Mouse (Mus musculus) intestine, postnatal 0 days (tissue): ENCODE results near the gene Acp5. TPM values are rescaled to one million over a fixed set of nuclear protein-coding genes. Genes with fewer than 3 reads are reported as not detected.

Source experiments
- ATAC-seq: fragments of 200-750 bp; cut with Nextera tagmentation; 2 replicates; pipeline ENCODE4 v1.8.0; 2017; ENCODE audit warnings: mild to moderate bottlenecking, moderate TSS enrichment, moderate library complexity
- H3K27ac ChIP-seq: fragments of 300-500 bp; sonication (generic); 2 replicates; pipeline ENCODE4 v1.5.1; 2014; ENCODE audit warnings: mild to moderate bottlenecking, low read depth, low read length, moderate library complexity
- H3K27me3 ChIP-seq: fragments of 300-500 bp; sonication (generic); replicated peaks from 2 replicates; pipeline ENCODE4 v1.6.1; 2014; ENCODE audit warnings: low read length, mixed read lengths; ENCODE audit not compliant: control insufficient read depth, insufficient read depth
- H3K36me3 ChIP-seq: fragments of 300-500 bp; sonication (generic); 2 replicates; pipeline ENCODE4 v1.6.1; 2014; ENCODE audit warnings: mild to moderate bottlenecking, moderate library complexity; ENCODE audit not compliant: control insufficient read depth, insufficient read depth
- H3K4me1 ChIP-seq: fragments of 300-500 bp; sonication (generic); replicated peaks from 2 replicates; pipeline ENCODE4 v1.6.1; 2014; ENCODE audit warnings: antibody characterized with exemption, low read length, mixed read lengths; ENCODE audit not compliant: control insufficient read depth, insufficient read depth
- H3K4me2 ChIP-seq: fragments of 300-500 bp; sonication (generic); replicated peaks from 2 replicates; pipeline ENCODE4 v1.6.1; 2014; ENCODE audit warnings: low read depth, mild to moderate bottlenecking, moderate library complexity
- H3K4me3 ChIP-seq: fragments of 300-500 bp; sonication (generic); 2 replicates; pipeline ENCODE4 v1.5.1; 2014; ENCODE audit warnings: low read depth, low read length
- H3K9ac ChIP-seq: fragments of 300-500 bp; sonication (generic); 2 replicates; pipeline ENCODE4 v1.6.1; 2014; ENCODE audit warnings: mild to moderate bottlenecking, low read depth, low read length
- H3K9me3 ChIP-seq: fragments of 300-500 bp; sonication (generic); 2 replicates; pipeline ENCODE4 v1.6.1; 2016; ENCODE audit warnings: mixed run types; ENCODE audit not compliant: control insufficient read depth
- CTCF ChIP-seq: sonication (generic); IDR thresholded peaks from 2 replicates; pipeline ENCODE4 v1.5.1; 2016; ENCODE audit warnings: low read depth, mild to moderate bottlenecking, control low read depth, antibody characterized with exemption, moderate library complexity
- WGBS: fragments of 180-500 bp; shearing (Covaris S2); extraction: QIAGEN DNeasy Blood & Tissue Kit; methylation state at CpG from one replicate; pipeline ENCODE4 v1.1.7; 2014; 5-methylcytosine and 5-hydroxymethylcytosine counted together
- polyA plus RNA-seq: library from polyadenylated mRNA; unstranded; fragments of >200 nt; fragmentation: Nextera tagmentation; extraction: Ambion mirVana; gene quantifications from 2 replicates; pipeline ENCODE4 v1.2.1, GENCODE M21; 2015

Acp5 gene
- polyA plus RNA-seq, 1 experiment from 2014 or later = 178 TPM

- peak overlapping the region; percentile 27; the same call in 1 of the 2 replicates for H3K9ac ChIP-seq
- no peaks in the 10 kb centered on the region for H3K4me1 ChIP-seq
- H3K4me2 ChIP-seq = peak overlapping the region; percentile 64
- no peaks in the 10 kb centered on the region for H3K36me3 ChIP-seq
- WGBS = 1% methylated on average over 24 of the region's 24 CpGs
- no peak overlapping the region for H3K27ac ChIP-seq
- H3K27me3 ChIP-seq = peaks cover 23% of the 10 kb centered on the region
- no peaks in the 10 kb centered on the region for H3K9me3 ChIP-seq
- peak; percentile 65 for ATAC-seq
- peak overlapping the region; percentile 26 for H3K4me3 ChIP-seq
- peak; percentile 86 for TF ChIP-seq CTCF
Observed at GRCm38 (mm10) chr9:22095854-22096307, 39.6 kb downstream of the Acp5 start.

GRCm38 (mm10) chr9:22092746-22093145 is 42.8 kb downstream of the Acp5 start:
- Histone ChIP-seq H3K36me3 (no peaks in the 10 kb centered on the region), H3K4me2 (no peak overlapping the region), H3K9me3 (no peaks in the 10 kb centered on the region), H3K4me1 (no peaks in the 10 kb centered on the region), H3K27me3 (0 out of 2 replicates have a peak, but pooled peaks cover 3% of the 10 kb centered on the region), H3K4me3 (no peak overlapping the region), H3K27ac (no peak overlapping the region), H3K9ac (no peak overlapping the region)
- TF ChIP-seq CTCF = no peak
- whole genome bisulfite sequencing = 79% methylated on average over 6 of the region's 6 CpGs
- ATAC-seq = no peak

DNA sequence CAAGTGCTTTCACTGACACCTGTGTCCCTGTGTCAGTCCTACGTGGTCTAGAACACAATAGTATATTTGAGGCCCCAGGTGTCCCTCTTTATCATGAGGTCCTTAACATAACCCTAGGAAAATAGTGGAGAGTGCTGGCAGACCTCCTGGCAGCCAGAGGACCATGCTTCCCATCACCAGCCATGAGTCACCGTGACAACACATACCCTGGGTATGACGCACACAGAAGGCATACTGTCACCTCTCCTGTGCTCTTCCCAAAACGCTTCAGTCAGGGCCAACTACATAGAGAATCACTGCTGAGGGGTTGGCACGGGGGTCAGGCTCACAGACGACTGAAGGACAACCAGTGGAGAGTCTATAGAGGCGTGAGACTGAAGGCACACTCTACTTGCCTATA is 45.5 kb downstream of the Acp5 start:
- Histone ChIP-seq H3K4me1 (no peaks in the 10 kb centered on the region), H3K4me2 (no peak overlapping the region), H3K27me3 (0 out of 2 replicates have a peak, but pooled peaks cover 3% of the 10 kb centered on the region), H3K36me3 (no peaks in the 10 kb centered on the region), H3K27ac (no peak overlapping the region), H3K9ac (no peak overlapping the region), H3K4me3 (no peak overlapping the region), H3K9me3 (no peaks in the 10 kb centered on the region)
- WGBS = 82% methylated on average over 7 of the region's 7 CpGs
- no peak for ATAC-seq
- TF ChIP-seq CTCF = no peak

- Histone ChIP-seq H3K4me2 (no peak overlapping the region), H3K4me3 (no peak overlapping the region), H3K27ac (no peak overlapping the region), H3K4me1 (no peaks in the 10 kb centered on the region), H3K27me3 (0 out of 2 replicates have a peak, but pooled peaks cover 3% of the 10 kb centered on the region), H3K9ac (no peak overlapping the region), H3K36me3 (no peaks in the 10 kb centered on the region), H3K9me3 (no peaks in the 10 kb centered on the region)
- no peak for TF ChIP-seq CTCF
- ATAC-seq = no peak
- over 99% methylated on average over 7 of the region's 7 CpGs for WGBS
Observed at GRCm38 (mm10) chr9:22089281-22089680, 46.2 kb downstream of the Acp5 start.

DNA sequence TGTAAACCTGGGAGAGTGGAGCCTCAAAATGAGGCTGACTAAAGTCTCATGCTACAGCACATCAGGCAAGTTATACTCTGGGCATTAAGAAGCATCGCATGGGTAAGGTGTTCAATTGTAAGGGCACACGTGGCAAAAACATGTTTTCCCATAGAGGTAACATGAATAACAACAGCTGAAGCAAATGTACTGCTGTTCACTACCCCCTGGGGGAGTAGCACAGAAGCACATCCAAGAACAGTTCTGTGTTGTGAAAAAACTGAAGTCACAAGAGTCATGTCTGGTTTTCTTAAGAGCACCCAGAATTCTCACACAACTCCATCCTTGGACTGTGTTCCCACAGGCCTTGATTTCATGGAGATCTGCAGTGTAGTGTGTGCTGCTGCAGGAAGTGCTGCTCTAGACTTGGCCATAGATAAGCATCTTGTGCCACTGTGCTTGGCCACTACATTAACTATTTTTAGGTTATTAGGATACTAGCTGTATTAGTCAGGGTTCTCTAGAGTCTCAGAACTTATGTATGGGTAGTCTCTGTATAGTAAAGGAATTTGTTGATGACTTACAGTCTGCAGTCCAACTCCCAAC is 48.4 kb downstream of the Acp5 start:
- Histone ChIP-seq H3K4me2 (no peak overlapping the region), H3K9ac (no peak overlapping the region), H3K27me3 (no peaks in the 10 kb centered on the region), H3K4me1 (no peaks in the 10 kb centered on the region), H3K36me3 (no peaks in the 10 kb centered on the region), H3K9me3 (no peaks in the 10 kb centered on the region), H3K4me3 (no peak overlapping the region), H3K27ac (no peak overlapping the region)
- ATAC-seq = no peak
- TF ChIP-seq CTCF = no peak
- 83% methylated on average over 2 of the region's 2 CpGs for WGBS

GRCm38 (mm10) chr9:22086012-22086411 is 49.5 kb downstream of the Acp5 start:
- Histone ChIP-seq H3K4me1 (no peaks in the 10 kb centered on the region), H3K9ac (peak overlapping the region; percentile 62), H3K27ac (peak overlapping the region; percentile 79; the same call in 1 of the 2 replicates), H3K4me3 (peak overlapping the region; percentile 78), H3K36me3 (no peaks in the 10 kb centered on the region), H3K4me2 (peak overlapping the region; percentile 84), H3K27me3 (no peaks in the 10 kb centered on the region), H3K9me3 (no peaks in the 10 kb centered on the region)
- no peak for TF ChIP-seq CTCF
- WGBS = 70% methylated on average over 6 of the region's 6 CpGs
- no peak for ATAC-seq
